Mouse (Mus musculus): ENCODE measurements around the gene Auts2.

DNA sequence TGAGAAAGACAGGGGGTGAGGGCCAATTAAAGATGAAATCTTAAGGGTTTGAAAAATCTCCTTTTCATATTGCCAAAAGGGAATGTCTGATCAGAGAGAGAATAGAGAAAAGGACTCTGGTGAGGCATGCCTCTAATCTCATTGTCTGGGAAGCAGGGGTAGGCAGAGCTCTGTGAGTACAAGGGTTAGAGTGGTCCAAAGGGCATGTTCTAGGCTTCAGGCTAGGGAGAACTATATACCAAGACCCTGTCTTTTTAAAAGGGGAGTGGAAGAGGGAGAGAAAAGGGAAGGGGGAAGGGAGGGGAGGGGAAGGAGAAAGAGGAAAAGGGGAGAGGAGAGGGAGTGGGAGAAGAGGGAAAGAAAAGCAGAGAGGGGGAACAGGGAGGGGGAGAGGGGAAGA is 244.1 kb downstream of the Auts2 start:
- TF ChIP-seq CTCF (IDR thresholded peaks at IDR 0.05; ENCODE audit: insufficient read depth, low read length) (no peak), POLR2A (IDR thresholded peaks at IDR 0.05; ENCODE audit: borderline replicate concordance, extremely low read depth, low read depth, low read length) (no peak)

All from lung, adult 2 months (tissue).